Mouse (Mus musculus): Measurements from ENCODE around the gene Dok1. TPM values are rescaled to one million over a fixed set of nuclear protein-coding genes. Genes with fewer than 3 reads are reported as not detected.

Dok1 gene
- polyA plus RNA-seq (2016; fragmentation: Nextera tagmentation; extraction: Ambion mirVana): 4.9 and 5.4 TPM in 2 replicates

DNA sequence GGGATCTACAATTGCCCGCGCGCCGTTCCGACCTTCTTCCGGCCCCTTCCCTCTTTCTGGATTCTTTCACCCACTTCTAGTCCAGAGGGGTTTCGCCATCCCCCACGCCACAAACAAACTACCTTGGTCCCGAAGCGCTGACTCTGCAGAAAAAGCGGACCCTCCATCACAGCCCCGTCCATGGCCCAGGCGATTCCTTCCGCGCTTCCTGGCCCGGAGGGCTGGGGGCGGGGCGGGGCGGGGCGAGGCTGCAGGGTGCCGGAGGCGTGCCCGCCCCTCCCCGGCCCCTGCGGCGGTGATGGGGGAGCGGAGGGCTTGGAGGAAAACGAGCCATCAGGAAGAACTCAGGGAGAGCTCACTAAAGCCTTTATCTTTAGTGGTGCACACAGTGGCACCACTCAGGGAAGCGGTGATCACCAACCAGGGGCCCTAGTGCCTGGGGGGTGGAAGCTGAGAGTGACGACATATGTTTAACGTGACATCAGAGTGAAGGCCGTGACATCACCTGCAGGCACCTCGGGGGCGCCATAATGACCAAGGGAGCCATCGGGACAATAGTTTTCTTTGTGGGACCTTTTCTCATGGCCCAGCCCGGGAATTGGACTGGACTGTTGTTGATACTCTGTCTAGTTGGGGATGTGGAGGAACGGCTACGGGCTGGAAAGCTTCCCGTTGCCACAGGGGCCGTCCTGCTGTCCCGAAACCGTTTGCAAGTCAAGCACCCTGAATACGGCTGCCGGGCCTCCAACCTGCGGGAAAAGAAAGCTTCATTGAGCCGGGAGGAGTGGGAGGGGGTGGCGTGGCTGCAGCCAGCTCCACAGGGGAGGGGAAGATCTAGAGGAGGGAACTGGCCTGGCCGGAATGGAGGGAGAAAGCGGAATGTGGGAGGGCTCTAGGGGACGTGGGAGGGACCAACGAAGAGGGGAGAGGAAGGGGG, at the start of gene Dok1, which contains the start of gene Loxl3:
Dok1 (minus strand) TSS at position 223 of the 937 bp plus-strand sequence.
Loxl3 (plus strand) TSS at position 925 of the 937 bp plus-strand sequence.
- WGBS: under 1% methylated on average over 51 of the region's 51 CpGs
- peak; percentile 85 for ATAC-seq (ENCODE audit: low FRiP score)
- peak within 1 kb of the TSS; percentile 60 for H3K9ac ChIP-seq
- no peaks in the 10 kb centered on the region for H3K9me3 ChIP-seq
- no peaks in the 10 kb centered on the region for H3K36me3 ChIP-seq (replicated peaks)
- peak within 1 kb of the TSS; percentile 70 for H3K4me2 ChIP-seq
- peak within 1 kb of the TSS; percentile 63; the same call in 1 of the 2 replicates for H3K27ac ChIP-seq
- H3K4me1 ChIP-seq: peaks cover 34% of the 10 kb centered on the region
- H3K27me3 ChIP-seq: peaks cover 76% of the 10 kb centered on the region
- H3K4me3 ChIP-seq (replicated peaks): peak within 1 kb of the TSS; percentile 53

DNA sequence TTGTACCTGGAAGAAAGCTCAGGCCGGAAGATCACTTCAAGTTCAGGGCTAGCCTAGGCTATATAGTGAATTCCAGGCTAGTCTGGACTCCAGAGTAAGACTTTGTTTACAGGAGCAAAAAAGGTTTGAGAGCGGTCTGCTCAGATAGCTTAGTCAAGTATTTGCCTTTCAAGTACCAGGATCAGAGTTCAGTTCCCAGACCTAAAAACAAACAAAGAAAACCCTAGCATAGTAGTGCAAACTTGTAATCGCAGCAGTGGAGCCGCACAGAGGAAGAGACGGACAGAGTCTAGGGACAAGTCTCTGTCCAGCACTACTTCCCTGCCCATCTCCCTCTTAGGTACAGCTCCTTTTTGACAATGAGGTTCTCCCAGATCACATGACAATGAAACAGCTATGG, 46.9 kb upstream of the Dok1 start:
- Histone ChIP-seq H3K27ac (no peak overlapping the region), H3K36me3 (replicated peaks) (peaks cover 30% of the 10 kb centered on the region), H3K9me3 (no peaks in the 10 kb centered on the region), H3K9ac (no peak overlapping the region), H3K4me3 (replicated peaks) (no peak overlapping the region), H3K4me2 (no peak overlapping the region), H3K27me3 (peaks cover 56% of the 10 kb centered on the region), H3K4me1 (peaks cover 20% of the 10 kb centered on the region)
- 95% methylated on average over 5 of the region's 5 CpGs for WGBS
- no peak for ATAC-seq (ENCODE audit: low FRiP score)

DNA sequence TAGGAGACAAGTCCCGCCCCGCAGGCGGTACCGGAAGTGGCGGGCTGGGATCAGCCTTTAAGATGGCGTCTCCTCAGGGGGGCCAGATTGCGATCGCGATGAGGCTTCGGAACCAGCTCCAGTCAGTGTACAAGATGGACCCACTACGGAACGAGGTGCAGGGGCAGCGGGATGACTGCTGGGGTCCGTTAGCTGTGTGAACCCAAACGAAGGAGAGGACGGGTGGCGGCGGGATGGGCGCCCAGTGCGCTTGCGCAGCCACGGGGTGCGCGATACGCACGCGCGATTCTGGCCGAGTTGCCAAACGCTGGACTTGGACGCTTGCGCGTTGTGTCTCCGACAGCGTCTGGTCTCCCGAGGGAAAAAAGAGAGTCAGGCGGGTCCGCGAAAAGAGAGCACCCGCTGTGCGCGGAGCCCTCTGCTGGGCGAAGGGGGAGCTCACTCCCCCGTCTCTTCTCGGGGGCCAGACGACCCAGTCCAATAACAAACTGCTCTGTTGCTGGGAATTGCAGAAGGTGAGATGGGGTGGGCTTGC, 45.1 kb upstream of the Dok1 start:
- Histone ChIP-seq H3K9ac (peak overlapping the region; percentile 81), H3K36me3 (replicated peaks) (peaks cover 30% of the 10 kb centered on the region), H3K4me1 (peaks cover 20% of the 10 kb centered on the region), H3K4me3 (replicated peaks) (peak overlapping the region; percentile 77), H3K27me3 (peaks cover 56% of the 10 kb centered on the region), H3K9me3 (no peaks in the 10 kb centered on the region), H3K27ac (peak overlapping the region; percentile 88), H3K4me2 (peak overlapping the region; percentile 98)
- WGBS: under 1% methylated on average over 46 of the region's 46 CpGs
- ATAC-seq (ENCODE audit: low FRiP score): peak; percentile 93

DNA sequence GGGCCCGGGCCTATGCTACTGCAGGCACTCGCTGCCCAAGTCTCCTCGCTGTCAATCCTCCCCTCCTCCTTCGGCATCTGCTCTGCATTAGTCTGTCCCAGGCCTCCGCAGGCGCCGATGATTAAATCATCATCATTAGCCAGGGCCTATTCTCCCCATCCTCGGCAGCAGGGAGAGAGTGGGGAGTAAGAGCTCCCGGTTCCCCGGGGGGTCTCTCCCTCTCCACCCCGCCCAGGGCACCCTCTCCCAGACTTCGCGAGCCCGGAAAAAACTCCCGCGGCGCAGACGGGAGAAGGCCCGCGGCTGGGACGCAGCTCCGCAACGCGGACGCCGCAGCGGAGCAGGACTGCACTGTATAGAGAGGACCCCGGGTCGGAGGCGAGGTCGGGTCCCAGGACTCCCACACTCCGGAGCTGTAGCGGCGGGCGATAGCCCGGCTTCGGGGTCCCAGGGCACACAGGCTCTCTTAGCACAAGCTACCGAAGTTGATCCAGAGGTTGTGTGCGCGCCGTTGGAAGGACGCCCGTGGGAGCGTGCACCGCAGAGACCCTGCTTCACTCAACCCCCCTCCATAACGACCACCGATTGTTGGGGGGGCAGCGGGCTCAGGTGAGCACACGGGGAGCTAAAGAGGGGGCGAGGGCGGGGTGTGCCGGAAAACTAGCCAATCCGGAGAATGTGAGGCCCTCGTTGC, 44.5 kb upstream of the Dok1 start, which contains the start of gene Pcgf1:
Pcgf1 (plus strand) TSS at position 240 of the 694 bp plus-strand sequence.
- WGBS: under 1% methylated on average over 54 of the region's 54 CpGs
- no peaks in the 10 kb centered on the region for H3K9me3 ChIP-seq
- ATAC-seq (ENCODE audit: low FRiP score): peak; percentile 86

DNA sequence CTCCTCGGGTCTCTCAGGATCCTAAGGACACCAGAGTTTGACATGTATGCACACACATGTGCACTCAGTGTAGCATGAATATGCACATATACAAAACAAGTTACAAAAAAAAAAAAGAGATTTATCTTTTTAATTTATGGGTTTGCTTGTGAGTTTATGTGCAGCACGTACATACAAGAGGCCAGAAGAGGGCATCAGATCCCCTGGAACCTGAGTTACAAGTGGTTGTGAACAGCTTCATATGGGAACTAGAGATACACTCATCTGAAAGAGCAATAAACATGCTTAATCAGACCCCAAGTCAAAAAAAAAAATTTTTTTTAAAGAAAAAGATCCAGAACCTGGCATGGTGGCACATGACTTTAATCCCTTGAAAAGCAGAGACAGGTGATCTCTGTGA, 41.7 kb upstream of the Dok1 start:
- ATAC-seq (ENCODE audit: low FRiP score): no peak
- 14% methylated on average over 2 of the region's 2 CpGs for WGBS

More for the DNA sequence above, 44.5 kb upstream of the Dok1 start, which contains the start of gene Pcgf1:
- peak within 1 kb of the TSS; percentile 81 for H3K9ac ChIP-seq
- peak within 1 kb of the TSS; percentile 98 for H3K4me2 ChIP-seq
- H3K27me3 ChIP-seq: peaks cover 56% of the 10 kb centered on the region
- H3K36me3 ChIP-seq (replicated peaks): peaks cover 30% of the 10 kb centered on the region
- peaks cover 20% of the 10 kb centered on the region for H3K4me1 ChIP-seq
- H3K27ac ChIP-seq: peak within 1 kb of the TSS; percentile 88
- H3K4me3 ChIP-seq (replicated peaks): peak within 1 kb of the TSS; percentile 77

DNA sequence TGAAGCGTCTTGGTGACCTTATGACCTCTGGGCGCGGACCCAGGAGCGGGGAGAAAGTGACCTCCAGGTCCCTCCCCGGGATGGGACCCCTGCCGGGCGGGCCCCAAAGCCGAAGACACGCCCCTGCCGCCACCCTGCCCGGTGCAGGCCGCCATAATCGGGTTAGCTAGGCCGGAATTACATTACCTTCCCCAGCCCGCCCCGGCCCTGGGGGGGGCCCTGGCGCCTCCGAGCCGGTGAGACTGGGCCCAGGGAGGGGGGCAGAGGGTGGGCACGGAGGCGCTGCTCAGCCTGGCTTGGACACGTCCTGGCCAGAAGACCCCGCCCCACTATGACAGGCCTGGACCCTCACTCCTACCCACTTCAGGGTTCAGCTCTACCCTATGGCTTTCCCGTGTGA, 37.9 kb upstream of the Dok1 start:
- H3K4me1 ChIP-seq: peaks cover 26% of the 10 kb centered on the region
- under 1% methylated on average over 16 of the region's 24 CpGs for WGBS
- peaks cover 100% of the 10 kb centered on the region for H3K27me3 ChIP-seq
- peak overlapping the region; percentile 19; the same call in 1 of the 2 replicates for H3K4me3 ChIP-seq (replicated peaks)
- H3K4me2 ChIP-seq: 0 out of 2 replicates have a peak overlapping the region, but pooled peaks have one; percentile 13
- no peaks in the 10 kb centered on the region for H3K36me3 ChIP-seq (replicated peaks)
- no peak overlapping the region for H3K9ac ChIP-seq
- ATAC-seq (ENCODE audit: low FRiP score): peak; percentile 11; the same call in 1 of the 2 replicates
- no peaks in the 10 kb centered on the region for H3K9me3 ChIP-seq
- H3K27ac ChIP-seq: no peak overlapping the region

More for the DNA sequence above, 41.7 kb upstream of the Dok1 start:
- Histone ChIP-seq H3K4me2 (no peak overlapping the region), H3K9me3 (no peaks in the 10 kb centered on the region), H3K27me3 (peaks cover 75% of the 10 kb centered on the region), H3K9ac (no peak overlapping the region), H3K36me3 (replicated peaks) (peaks cover 5% of the 10 kb centered on the region), H3K27ac (no peak overlapping the region), H3K4me3 (replicated peaks) (no peak overlapping the region), H3K4me1 (peaks cover 33% of the 10 kb centered on the region)

DNA sequence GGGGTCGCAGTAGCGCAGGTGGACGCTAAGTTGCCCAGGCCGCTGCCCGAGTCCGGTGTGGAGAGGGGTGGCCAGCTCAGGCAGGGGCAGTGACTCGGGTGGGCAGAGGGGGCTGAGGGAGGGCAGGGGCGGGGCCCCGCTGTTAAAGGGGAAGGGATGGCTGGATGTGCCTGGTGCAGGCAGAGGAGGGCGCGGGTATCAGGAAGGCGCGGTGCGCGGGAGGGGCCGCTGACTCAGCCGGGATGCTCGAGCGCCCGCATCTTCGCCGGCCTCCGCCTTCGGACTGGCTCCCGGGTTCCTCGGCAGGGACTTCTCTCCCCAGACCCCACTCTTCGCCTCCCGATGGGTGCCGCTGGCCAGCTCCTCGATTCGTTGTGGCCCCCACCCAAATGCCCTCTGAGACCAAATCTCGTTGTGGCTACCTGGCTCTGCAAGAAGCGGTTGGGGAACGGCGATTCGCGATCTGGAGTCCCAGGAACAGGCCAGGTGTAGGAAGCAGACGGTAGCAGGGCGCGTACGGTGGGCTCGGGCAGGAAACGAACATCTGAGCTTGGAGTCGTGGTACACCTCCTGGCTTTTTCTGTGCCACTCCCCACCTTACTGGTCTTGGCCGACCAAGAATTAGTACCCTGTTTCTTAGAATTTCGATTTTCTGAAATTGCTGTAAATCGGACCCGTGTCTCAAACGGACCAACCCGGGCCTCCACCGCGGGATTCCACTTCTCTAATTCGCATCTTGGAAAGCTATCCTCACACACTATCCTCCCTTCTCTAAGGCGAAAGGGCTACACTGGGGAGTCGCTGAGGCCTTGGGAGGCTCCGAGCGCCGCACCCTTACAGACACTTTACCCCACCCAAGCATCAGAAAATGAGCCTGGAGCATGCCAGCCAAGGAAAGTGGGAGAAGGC, 37.3 kb upstream of the Dok1 start:
- no peak overlapping the region for H3K9ac ChIP-seq
- peak overlapping the region; percentile 31 for H3K4me3 ChIP-seq (replicated peaks)
- peaks cover 100% of the 10 kb centered on the region for H3K27me3 ChIP-seq
- H3K36me3 ChIP-seq (replicated peaks): no peaks in the 10 kb centered on the region
- H3K9me3 ChIP-seq: no peaks in the 10 kb centered on the region
- no peak for ATAC-seq (ENCODE audit: low FRiP score)
- H3K4me1 ChIP-seq: peaks cover 26% of the 10 kb centered on the region
- under 1% methylated on average over 52 of the region's 58 CpGs for WGBS
- H3K27ac ChIP-seq: no peak overlapping the region
- peak overlapping the region; percentile 39 for H3K4me2 ChIP-seq

DNA sequence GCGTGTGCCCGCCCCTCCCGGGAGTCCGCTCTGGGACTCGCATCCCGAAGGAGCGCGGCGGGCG, 36.8 kb upstream of the Dok1 start, which contains the start of gene Tlx2:
Tlx2 (minus strand) TSS at position 47 of the 64 bp plus-strand sequence.
- Histone ChIP-seq H3K4me1 (peaks cover 26% of the 10 kb centered on the region), H3K27ac (no peak within 1 kb of the TSS), H3K9me3 (no peaks in the 10 kb centered on the region), H3K9ac (no peak within 1 kb of the TSS), H3K4me2 (peak within 1 kb of the TSS; percentile 39), H3K36me3 (replicated peaks) (no peaks in the 10 kb centered on the region), H3K27me3 (peaks cover 100% of the 10 kb centered on the region), H3K4me3 (replicated peaks) (peak within 1 kb of the TSS; percentile 31)
- ATAC-seq (ENCODE audit: low FRiP score): no peak
- WGBS: 1% methylated on average over 10 of the region's 10 CpGs

DNA sequence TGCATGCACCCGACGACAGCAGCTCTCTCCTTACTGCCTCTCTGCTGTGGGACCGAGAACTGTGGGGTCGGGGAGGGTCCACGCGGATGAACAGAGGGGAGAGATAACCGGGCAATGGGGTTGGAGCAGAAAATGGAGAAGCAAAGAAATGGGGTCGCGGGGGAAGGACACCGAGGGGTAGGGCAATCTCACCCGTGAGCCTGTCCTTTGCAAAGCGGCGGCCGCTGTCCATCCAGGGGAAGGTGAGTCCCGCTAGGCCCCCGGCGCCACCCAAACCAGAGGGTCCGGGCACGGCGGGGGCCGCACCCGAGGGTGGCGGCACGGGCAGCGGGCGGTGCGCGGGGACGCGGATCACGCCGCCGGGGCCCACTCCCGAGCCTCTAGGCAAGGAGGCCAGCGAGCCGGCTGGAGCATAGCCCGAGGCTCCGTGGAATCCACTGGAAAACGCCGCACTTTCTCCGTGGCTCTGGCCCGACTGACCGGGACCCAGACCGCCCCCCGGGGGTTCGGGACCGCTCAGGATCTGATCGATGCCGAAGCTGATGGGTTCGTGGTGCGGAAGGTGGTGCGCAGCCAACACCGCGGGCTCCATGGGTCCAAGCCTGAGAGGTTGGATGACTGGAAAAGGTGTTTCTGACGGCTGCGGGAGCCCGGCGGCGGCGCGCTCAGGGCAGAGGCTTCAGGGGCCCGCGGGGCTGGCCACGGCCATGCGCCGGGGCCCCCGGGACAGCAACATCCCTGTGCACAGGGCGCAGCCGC, 36.4 kb upstream of the Dok1 start:
- no peak overlapping the region for H3K9ac ChIP-seq
- ATAC-seq (ENCODE audit: low FRiP score): no peak
- peak overlapping the region; percentile 39 for H3K4me2 ChIP-seq
- H3K4me1 ChIP-seq: peaks cover 26% of the 10 kb centered on the region
- no peaks in the 10 kb centered on the region for H3K9me3 ChIP-seq
- WGBS: under 1% methylated on average over 43 of the region's 69 CpGs
- H3K27ac ChIP-seq: no peak overlapping the region
- peak overlapping the region; percentile 31 for H3K4me3 ChIP-seq (replicated peaks)
- peaks cover 100% of the 10 kb centered on the region for H3K27me3 ChIP-seq
- H3K36me3 ChIP-seq (replicated peaks): no peaks in the 10 kb centered on the region

DNA sequence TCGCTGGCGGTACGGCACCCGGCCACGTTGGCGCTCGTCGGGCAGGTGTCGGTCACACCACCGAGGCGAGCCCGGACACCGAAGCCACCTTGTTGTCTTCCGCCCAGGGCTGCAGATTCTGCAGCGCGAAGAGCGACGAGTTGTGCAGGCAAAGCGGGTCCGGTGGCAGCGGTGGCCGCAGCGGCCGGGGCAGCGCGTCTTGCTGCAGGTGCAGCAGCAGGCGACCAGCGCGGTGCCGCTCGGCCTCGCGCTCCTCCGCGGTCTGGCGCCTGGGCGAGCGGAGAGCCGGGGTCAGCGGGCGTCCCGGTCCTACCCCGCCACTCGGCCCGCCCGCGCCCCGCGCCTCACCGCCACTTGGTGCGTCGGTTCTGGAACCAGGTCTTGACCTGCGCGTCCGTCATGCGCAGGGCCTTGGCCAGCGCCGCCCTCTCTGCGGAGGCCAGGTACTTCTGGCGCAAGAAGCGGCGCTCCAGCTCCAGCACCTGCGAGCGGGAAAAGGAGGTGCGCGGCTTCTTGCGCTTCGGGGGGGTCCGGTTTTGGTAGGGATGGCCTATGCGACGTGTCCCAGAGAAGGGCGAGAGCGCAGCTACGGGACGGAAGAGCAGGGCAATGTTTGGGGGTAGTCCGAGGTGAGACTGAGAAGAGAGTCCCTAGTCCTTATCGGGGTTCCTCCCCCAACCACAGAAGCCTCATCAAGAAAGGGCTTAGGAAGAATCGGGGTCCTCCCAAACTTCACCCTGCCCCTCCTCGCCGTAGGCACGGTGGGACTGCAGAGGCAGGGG, 35.6 kb upstream of the Dok1 start:
- H3K36me3 ChIP-seq (replicated peaks): no peaks in the 10 kb centered on the region
- H3K4me2 ChIP-seq: peak overlapping the region; percentile 31
- WGBS: under 1% methylated on average over 77 of the region's 81 CpGs
- peaks cover 26% of the 10 kb centered on the region for H3K4me1 ChIP-seq
- H3K27ac ChIP-seq: no peak overlapping the region
- no peak for ATAC-seq (ENCODE audit: low FRiP score)
- H3K4me3 ChIP-seq (replicated peaks): peak overlapping the region; percentile 31
- no peak overlapping the region for H3K9ac ChIP-seq
- no peaks in the 10 kb centered on the region for H3K9me3 ChIP-seq
- H3K27me3 ChIP-seq: peaks cover 100% of the 10 kb centered on the region

Measured in forebrain, embryonic 12.5 days (tissue).